Mouse (Mus musculus) heart, adult 2 months (tissue): ENCODE measurements around the gene Dchs1. TPM values are rescaled to one million over a fixed set of nuclear protein-coding genes. Genes with fewer than 3 reads are reported as not detected.
A peak's percentile ranks its signal among the peaks of the same experiment; 100 is the strongest.

ENCODE experiments used
- DNase-seq, 2 experiments: peaks; one replicate each; pipeline ENCODE4 v3.0.0; 2021
- H3K27ac ChIP-seq: fragments of 200-600 bp; 2 replicates; pipeline ENCODE4 v1.8.1; 2022
- H3K27me3 ChIP-seq: fragments of 200-500 bp; 2 replicates; pipeline ENCODE4 v1.6.1; 2012; ENCODE audit warnings: mild to moderate bottlenecking, low read length, inconsistent platforms, mixed read lengths; ENCODE audit not compliant: control insufficient read depth, insufficient read depth
- H3K36me3 ChIP-seq: fragments of 200-500 bp; 2 replicates; pipeline ENCODE4 v1.6.1; 2012; ENCODE audit warnings: low read length, inconsistent platforms; ENCODE audit not compliant: control insufficient read depth, insufficient read depth
- H3K4me1 ChIP-seq: fragments of 200-500 bp; 2 replicates; pipeline ENCODE4 v1.6.1; 2011; ENCODE audit warnings: low read length; ENCODE audit not compliant: control insufficient read depth, insufficient read depth
- H3K4me3 ChIP-seq: fragments of 200-600 bp; 2 replicates; pipeline ENCODE4 v1.8.1; 2022
- H3K79me2 ChIP-seq: fragments of 200-500 bp; replicated peaks from 2 replicates; pipeline ENCODE4 v1.6.1; 2012; ENCODE audit warnings: mild to moderate bottlenecking, inconsistent platforms, low read length, moderate library complexity, mixed read lengths; ENCODE audit not compliant: control insufficient read depth, insufficient read depth
- H3K9ac ChIP-seq: fragments of 200-500 bp; 2 replicates; pipeline ENCODE4 v1.6.1; 2012; ENCODE audit warnings: low read depth, mild to moderate bottlenecking, control low read depth, inconsistent platforms, low read length, mixed read lengths
- CTCF ChIP-seq: fragments of 200-600 bp; IDR thresholded peaks from 2 replicates; pipeline ENCODE4 v1.8.1; 2022; ENCODE audit warnings: antibody characterized with exemption, mild to moderate bottlenecking, moderate library complexity
- EP300 ChIP-seq: fragments of 200-500 bp; IDR thresholded peaks from 2 replicates; pipeline ENCODE4 v1.6.1; 2011; ENCODE audit warnings: low read depth, low read length, control low read depth; ENCODE audit not compliant: insufficient read depth
- POLR2A ChIP-seq: fragments of 200-500 bp; IDR thresholded peaks from 2 replicates; pipeline ENCODE4 v1.6.1; 2011; ENCODE audit warnings: mild to moderate bottlenecking, low read depth, low read length, control low read depth; ENCODE audit not compliant: insufficient read depth
- WGBS: fragments of 180-500 bp; shearing (Covaris S2); methylation state at CpG from one replicate; pipeline ENCODE4 v1.1.7; 2018; 5-methylcytosine and 5-hydroxymethylcytosine counted together
- intact Hi-C: fragments of 180-260 bp; cut with DNase I; formaldehyde crosslinking; loops from one replicate; pipeline ENCODE4 v1.15.1; 2025
- polyA plus RNA-seq: library from polyadenylated mRNA; depleted of rRNA; stranded (reverse); fragments of >200 nt; gene quantifications from 2 replicates; pipeline ENCODE4 v1.2.3, GENCODE M21; 2012
- total RNA-seq, 2 experiments: library from RNA; stranded (reverse); gene quantifications; 2 replicates each; pipeline ENCODE4 v1.2.3; 2021

The Dchs1 gene
- total and polyA plus RNA-seq, 3 experiments: 7.2 to 8.5 (median 8.0) TPM

- H3K79me2 ChIP-seq: no peaks in the 10 kb centered on the region
- peaks cover 23% of the 10 kb centered on the region for H3K4me1 ChIP-seq
- H3K27ac ChIP-seq: peak overlapping the region; percentile 66
- TF ChIP-seq CTCF: no peak
- TF ChIP-seq POLR2A: no peak
- no peak for TF ChIP-seq EP300
- H3K4me3 ChIP-seq: no peak overlapping the region
- DNase-seq: peak; percentile 64 to 70
- no peaks in the 10 kb centered on the region for H3K36me3 ChIP-seq
- intact Hi-C loops: loop anchor here (2.0 kb wide), 1 partner anchor 32 kb away; the partner anchor contains the start of gene Mrpl17
- peak overlapping the region; percentile 1; the same call in 1 of the 2 replicates for H3K9ac ChIP-seq
- 14% methylated on average over 4 of the region's 4 CpGs for WGBS
- H3K27me3 ChIP-seq: no peaks in the 10 kb centered on the region
Observed at GRCm38 (mm10) chr7:105778553-105779265, 8.7 kb downstream of the Dchs1 start.

- TF ChIP-seq CTCF (no peak), EP300 (peak; percentile 68)
- peak; percentile 75 to 86 for DNase-seq
- peaks cover 22% of the 10 kb centered on the region for H3K4me1 ChIP-seq
- H3K79me2 ChIP-seq: no peaks in the 10 kb centered on the region
- intact Hi-C loops: loop anchor here (2.0 kb wide), 1 partner anchor 33 kb away; the partner anchor contains the start of gene Mrpl17
- WGBS: 24% methylated on average over 13 of the region's 13 CpGs
- H3K9ac ChIP-seq: no peak overlapping the region; the same call in 1 of the 2 replicates
- peak overlapping the region; percentile 66 for H3K27ac ChIP-seq
- no peaks in the 10 kb centered on the region for H3K27me3 ChIP-seq
- H3K4me3 ChIP-seq: no peak overlapping the region
- no peaks in the 10 kb centered on the region for H3K36me3 ChIP-seq
Observed at GRCm38 (mm10) chr7:105777797-105778552, 9.5 kb downstream of the Dchs1 start.

GRCm38 (mm10) chr7:105777316-105777715 lies 10.1 kb downstream of the Dchs1 start:
- H3K79me2 ChIP-seq: no peaks in the 10 kb centered on the region
- intact Hi-C loops: no loop called here
- no peak for TF ChIP-seq EP300
- no peak for TF ChIP-seq CTCF
- TF ChIP-seq POLR2A: no peak
- peaks cover 22% of the 10 kb centered on the region for H3K4me1 ChIP-seq
- H3K4me3 ChIP-seq: no peak overlapping the region
- no peak for DNase-seq
- no peak overlapping the region for H3K9ac ChIP-seq
- 78% methylated on average over 1 of the region's 1 CpGs for WGBS
- H3K27ac ChIP-seq: peak overlapping the region; percentile 66
- no peaks in the 10 kb centered on the region for H3K27me3 ChIP-seq
- H3K36me3 ChIP-seq: no peaks in the 10 kb centered on the region

GRCm38 (mm10) chr7:105776026-105776425 lies 11.4 kb downstream of the Dchs1 start:
- peaks cover 1% of the 10 kb centered on the region; the same call in 1 of the 2 replicates for H3K36me3 ChIP-seq
- intact Hi-C loops: no loop called here
- H3K9ac ChIP-seq: no peak overlapping the region
- TF ChIP-seq EP300 (no peak), CTCF (no peak), POLR2A (no peak)
- no peak overlapping the region for H3K4me3 ChIP-seq
- no peak for DNase-seq
- no peaks in the 10 kb centered on the region for H3K27me3 ChIP-seq
- WGBS: 77% methylated on average over 2 of the region's 2 CpGs
- H3K27ac ChIP-seq: no peak overlapping the region
- H3K4me1 ChIP-seq: peaks cover 22% of the 10 kb centered on the region
- no peaks in the 10 kb centered on the region for H3K79me2 ChIP-seq

- Histone ChIP-seq H3K4me1 (peaks cover 23% of the 10 kb centered on the region), H3K27ac (no peak overlapping the region), H3K4me3 (no peak overlapping the region), H3K27me3 (no peaks in the 10 kb centered on the region), H3K9ac (no peak overlapping the region), H3K36me3 (peaks cover 9% of the 10 kb centered on the region), H3K79me2 (no peaks in the 10 kb centered on the region)
- intact Hi-C loops: no loop called here
- DNase-seq: no peak
- TF ChIP-seq POLR2A: no peak
- no peak for TF ChIP-seq EP300
- TF ChIP-seq CTCF: no peak
- 39% methylated on average over 8 of the region's 8 CpGs for whole genome bisulfite sequencing
Observed at GRCm38 (mm10) chr7:105774661-105775060, 12.8 kb downstream of the Dchs1 start.

- H3K9ac ChIP-seq: no peak overlapping the region
- H3K27me3 ChIP-seq: no peaks in the 10 kb centered on the region
- WGBS: 71% methylated on average over 5 of the region's 5 CpGs
- H3K4me1 ChIP-seq: peaks cover 11% of the 10 kb centered on the region
- H3K36me3 ChIP-seq: peaks cover 16% of the 10 kb centered on the region
- intact Hi-C loops: no loop called here
- no peak overlapping the region for H3K27ac ChIP-seq
- DNase-seq: no peak
- H3K4me3 ChIP-seq: no peak overlapping the region
- TF ChIP-seq POLR2A (no peak), EP300 (no peak), CTCF (no peak)
- no peaks in the 10 kb centered on the region for H3K79me2 ChIP-seq
Observed at GRCm38 (mm10) chr7:105773041-105773440, 14.4 kb downstream of the Dchs1 start.
